11 mouse cellular contexts compared by ENCODE assay signal in genomic region chr14:120841311-120841710, GRCm38 (mm10).
A peak's percentile ranks its signal among the peaks of the same experiment; 100 is the strongest.
DNase-seq lines count a peak whose midpoint lies in the region; ATAC-seq and TF ChIP-seq lines count a peak whose summit lies in the region.
"Had no signal": no experiment of that assay in that cellular context is flagged by ENCODE, and none has a peak within 500 bp of the region (broad histone marks: within the 10 kb centered on the region; RNA-seq: fewer than 3 reads in every experiment).

No protein-coding gene starts in this region.

- intact Hi-C loops in gastrocnemius, adult 2 months (cut with DNase I): no loop called here

- H3K4me1 ChIP-seq in midbrain, embryonic 11.5 days (ENCODE audit: control insufficient read depth, insufficient read depth, low read length): no peaks in the 10 kb centered on the region
- H3K4me1 ChIP-seq in cerebellum, adult 2 months (ENCODE audit: control insufficient read depth, insufficient read depth, low read length): no peaks in the 10 kb centered on the region

- 89% methylated on average over 6 of the region's 6 CpGs for WGBS in midbrain, embryonic 11.5 days
- 23% methylated on average over 6 of the region's 6 CpGs for WGBS in cerebellum, adult 2 months

- H3K4me3 ChIP-seq in gastrocnemius, adult 2 months: peak overlapping the region; percentile 50
- no peak overlapping the region for H3K4me3 ChIP-seq in midbrain, embryonic 11.5 days (ENCODE audit: low read depth, low read length)
- H3K4me3 ChIP-seq in cerebellum, adult 2 months (replicated peaks; ENCODE audit: insufficient read depth, low read depth, low read length): no peak overlapping the region

- DNase-seq in gastrocnemius, adult 2 months: peak; percentile 30
- DNase-seq in gastrocnemius, postnatal 10 days: no peak
- peak; percentile 27 for DNase-seq in 3134 (ENCODE audit: extremely low read depth, insufficient read length, low spot score)
- peak; percentile 58 for DNase-seq in adrenal gland, postnatal 10 days
- peak; percentile 36 to 53 for DNase-seq in lung, adult 18-20 months
- DNase-seq in midbrain, embryonic 11.5 days (ENCODE audit: low spot score, missing footprints): no peak
- DNase-seq in layer of hippocampus, postnatal 10 days (ENCODE audit: low spot score in 2 of 2): no peak
- DNase-seq in cerebellum, adult 2 months: no peak
- DNase-seq: cerebellum, adult 9-11 months; right cerebral cortex, adult 18-20 months had no signal

- no peaks in the 10 kb centered on the region for H3K36me3 ChIP-seq in midbrain, embryonic 11.5 days (ENCODE audit: control insufficient read depth, insufficient read depth, low read length)

- H3K27ac ChIP-seq in gastrocnemius, adult 2 months: peak overlapping the region; percentile 46; the same call in 1 of the 2 replicates
- no peak overlapping the region for H3K27ac ChIP-seq in midbrain, embryonic 11.5 days (ENCODE audit: low read depth, low read length)
- no peak overlapping the region for H3K27ac ChIP-seq in cerebellum, adult 2 months (ENCODE audit: insufficient read depth, low read length)

- H3K4me2 ChIP-seq in midbrain, embryonic 11.5 days: no peak overlapping the region

- no peaks in the 10 kb centered on the region for H3K27me3 ChIP-seq in midbrain, embryonic 11.5 days (ENCODE audit: control insufficient read depth, insufficient read depth, low read length)
- H3K27me3 ChIP-seq in cerebellum, adult 2 months (ENCODE audit: control insufficient read depth, insufficient read depth, low read length): no peaks in the 10 kb centered on the region

- no peaks in the 10 kb centered on the region for H3K9me3 ChIP-seq in midbrain, embryonic 11.5 days (ENCODE audit: control insufficient read depth, low read length)

- no peak for ATAC-seq in midbrain, embryonic 11.5 days (ENCODE audit: low FRiP score)
- ATAC-seq: intestine, embryonic 16.5 days had no signal

- no peak for TF ChIP-seq CTCF in gastrocnemius, adult 2 months (IDR thresholded peaks at IDR 0.05)
- TF ChIP-seq CTCF in cerebellum, adult 2 months (IDR thresholded peaks at IDR 0.05; ENCODE audit: borderline replicate concordance, insufficient read depth, low read depth, low read length): no peak

- TF ChIP-seq POLR2A in cerebellum, adult 2 months (IDR thresholded peaks at IDR 0.05; ENCODE audit: borderline replicate concordance, insufficient read depth, low read length): no peak

- H3K9ac ChIP-seq in midbrain, embryonic 11.5 days (ENCODE audit: low read length): no peak overlapping the region

Comparison
In these comparisons a context has a peak if more than half of its experiments do, and no peak if none do; other contexts are left out.
1. DNase-seq: peak in gastrocnemius, adult 2 months (single experiment), 3134 (single experiment), adrenal gland, postnatal 10 days (single experiment) and lung, adult 18-20 months (2 of 2); none in gastrocnemius, postnatal 10 days (single experiment), midbrain, embryonic 11.5 days (single experiment), layer of hippocampus, postnatal 10 days (0 of 2) and cerebellum, adult 2 months (0 of 2).